ENCODE assay signal across 18 mouse cellular contexts in genomic region chrX:162621194-162622090, GRCm38 (mm10). TPM values are rescaled to one million over a fixed set of nuclear protein-coding genes. Genes with fewer than 3 reads are reported as not detected.
A peak's percentile ranks its signal among the peaks of the same experiment; 100 is the strongest.
DNase-seq lines count a peak whose midpoint lies in the region; ATAC-seq lines count a peak whose summit lies in the region.
"Had no signal": no experiment of that assay in that cellular context is flagged by ENCODE, and none has a peak within 500 bp of the region (broad histone marks: within the 10 kb centered on the region; RNA-seq: fewer than 3 reads in every experiment).

No protein-coding gene starts in this region.

- H3K36me3 ChIP-seq in forebrain, embryonic 13.5 days (ENCODE audit: poor library complexity, severe bottlenecking) = no peaks in the 10 kb centered on the region
- no peaks in the 10 kb centered on the region for H3K36me3 ChIP-seq in forebrain, embryonic 10.5 days (replicated peaks)
- no peaks in the 10 kb centered on the region for H3K36me3 ChIP-seq in neural tube, embryonic 15.5 days
- H3K36me3 ChIP-seq: heart, embryonic 13.5 days; lung, embryonic 15.5 days had no signal

- no peak overlapping the region for H3K9ac ChIP-seq in forebrain, embryonic 13.5 days
- no peak overlapping the region for H3K9ac ChIP-seq in neural tube, embryonic 15.5 days (replicated peaks)
- H3K9ac ChIP-seq: heart, embryonic 13.5 days; lung, embryonic 15.5 days had no signal

- WGBS in forebrain, embryonic 13.5 days = 74% methylated on average over 5 of the region's 5 CpGs
- WGBS in forebrain, embryonic 10.5 days = 82% methylated on average over 5 of the region's 5 CpGs
- 76% methylated on average over 5 of the region's 5 CpGs for WGBS in neural tube, embryonic 15.5 days

- no peak overlapping the region for H3K4me2 ChIP-seq in forebrain, embryonic 13.5 days
- H3K4me2 ChIP-seq in neural tube, embryonic 15.5 days = no peak overlapping the region
- H3K4me2 ChIP-seq: heart, embryonic 13.5 days; liver, embryonic 11.5 days; lung, embryonic 15.5 days had no signal

- H3K27ac ChIP-seq in forebrain, embryonic 13.5 days = peak overlapping the region; percentile 40; the same call in 1 of the 2 replicates
- no peak overlapping the region for H3K27ac ChIP-seq in forebrain, embryonic 10.5 days
- H3K27ac ChIP-seq in neural tube, embryonic 15.5 days (replicated peaks) = no peak overlapping the region
- H3K27ac ChIP-seq: heart, embryonic 13.5 days; lung, embryonic 15.5 days had no signal

- H3K27me3 ChIP-seq in forebrain, embryonic 13.5 days = no peaks in the 10 kb centered on the region
- peaks cover 35% of the 10 kb centered on the region for H3K27me3 ChIP-seq in forebrain, embryonic 10.5 days (ENCODE audit: poor library complexity, severe bottlenecking)
- no peaks in the 10 kb centered on the region for H3K27me3 ChIP-seq in neural tube, embryonic 15.5 days (replicated peaks)
- H3K27me3 ChIP-seq: heart, embryonic 13.5 days; lung, embryonic 15.5 days had no signal

- no peak overlapping the region for H3K4me3 ChIP-seq in forebrain, embryonic 13.5 days
- H3K4me3 ChIP-seq in forebrain, embryonic 10.5 days = no peak overlapping the region
- no peak overlapping the region for H3K4me3 ChIP-seq in neural tube, embryonic 15.5 days (replicated peaks)
- H3K4me3 ChIP-seq: heart, embryonic 13.5 days; lung, embryonic 15.5 days; myocyte had no signal

- no peak for DNase-seq in forebrain, embryonic 10.5 days (ENCODE audit: extremely low spot score, low spot score)
- peak; percentile 38 for DNase-seq in layer of hippocampus, adult 9-11 months
- no peak for DNase-seq in layer of hippocampus, postnatal 36 days
- DNase-seq in right cerebral cortex, adult 18-20 months = peak; percentile 38
- no peak for DNase-seq in right cerebral cortex, postnatal 25 days
- DNase-seq: adrenal gland, postnatal 10 days; cerebellum, adult 9-11 months; kidney, adult 18-20 months; kidney, postnatal 4 days; spleen, adult 18-20 months; thymus, postnatal 25 days had no signal

- ATAC-seq in forebrain, embryonic 13.5 days = peak; percentile 90
- ATAC-seq in neural tube, embryonic 15.5 days (ENCODE audit: low FRiP score) = 0 out of 2 replicates have a peak, but pooled peaks have one; percentile 45
- no peak for ATAC-seq in monocyte, adult 5-6 weeks (replicated peaks; ENCODE audit: insufficient number of reproducible peaks, low FRiP score, low TSS enrichment, poor library complexity, severe bottlenecking)

- peaks cover 6% of the 10 kb centered on the region; the same call in 1 of the 2 replicates for H3K4me1 ChIP-seq in forebrain, embryonic 13.5 days
- H3K4me1 ChIP-seq in forebrain, embryonic 10.5 days = no peaks in the 10 kb centered on the region
- no peaks in the 10 kb centered on the region for H3K4me1 ChIP-seq in neural tube, embryonic 15.5 days
- H3K4me1 ChIP-seq: heart, embryonic 13.5 days; lung, embryonic 15.5 days had no signal

- H3K9me3 ChIP-seq in forebrain, embryonic 13.5 days (replicated peaks) = no peaks in the 10 kb centered on the region
- H3K9me3 ChIP-seq in forebrain, embryonic 10.5 days = no peaks in the 10 kb centered on the region
- H3K9me3 ChIP-seq in neural tube, embryonic 15.5 days (replicated peaks) = no peaks in the 10 kb centered on the region
- H3K9me3 ChIP-seq: heart, embryonic 13.5 days; lung, embryonic 15.5 days had no signal

RNA-seq across cellular contexts. Expression of gene Reps2, which starts 22.0 kb away (rescaled TPM):
- 1.4 and 1.9 TPM in 2 replicates for polyA plus RNA-seq in forebrain, embryonic 13.5 days (2015; fragmentation: Nextera tagmentation; extraction: Ambion mirVana)
- polyA plus RNA-seq in forebrain, embryonic 10.5 days (2016; fragmentation: Nextera tagmentation; extraction: Ambion mirVana) = 0.09 and 0.15 TPM in 2 replicates
- total RNA-seq in layer of hippocampus, postnatal 36 days (2021) = 100 to 1,000 TPM; 156 to 165 TPM
- polyA plus RNA-seq in neural tube, embryonic 15.5 days (2015; fragmentation: Nextera tagmentation; extraction: Ambion mirVana) = 1.6 and 1.9 TPM in 2 replicates
- total RNA-seq in monocyte, adult 5-6 weeks (2017) = 3.7 to 13.7 TPM in 2 of 3 replicates, not detected in the other

Comparison
In these comparisons a context has a peak if more than half of its experiments do, and no peak if none do; other contexts are left out.
1. DNase-seq: peak in layer of hippocampus, adult 9-11 months (single experiment) and right cerebral cortex, adult 18-20 months (single experiment); none in forebrain, embryonic 10.5 days (single experiment), layer of hippocampus, postnatal 36 days (0 of 2) and right cerebral cortex, postnatal 25 days (single experiment).